Mouse (Mus musculus) liver, embryonic 14.5 days (tissue): ENCODE measurements around the gene Itpkb.

Source experiments
- CTCF ChIP-seq: IDR thresholded peaks from 2 replicates; pipeline ENCODE4 v1.5.1; 2016; ENCODE audit warnings: antibody characterized with exemption, low read depth, control low read depth
- EP300 ChIP-seq: IDR thresholded peaks from 2 replicates; pipeline ENCODE4 v1.6.1; 2016; ENCODE audit warnings: antibody characterized with exemption, low read depth

DNA sequence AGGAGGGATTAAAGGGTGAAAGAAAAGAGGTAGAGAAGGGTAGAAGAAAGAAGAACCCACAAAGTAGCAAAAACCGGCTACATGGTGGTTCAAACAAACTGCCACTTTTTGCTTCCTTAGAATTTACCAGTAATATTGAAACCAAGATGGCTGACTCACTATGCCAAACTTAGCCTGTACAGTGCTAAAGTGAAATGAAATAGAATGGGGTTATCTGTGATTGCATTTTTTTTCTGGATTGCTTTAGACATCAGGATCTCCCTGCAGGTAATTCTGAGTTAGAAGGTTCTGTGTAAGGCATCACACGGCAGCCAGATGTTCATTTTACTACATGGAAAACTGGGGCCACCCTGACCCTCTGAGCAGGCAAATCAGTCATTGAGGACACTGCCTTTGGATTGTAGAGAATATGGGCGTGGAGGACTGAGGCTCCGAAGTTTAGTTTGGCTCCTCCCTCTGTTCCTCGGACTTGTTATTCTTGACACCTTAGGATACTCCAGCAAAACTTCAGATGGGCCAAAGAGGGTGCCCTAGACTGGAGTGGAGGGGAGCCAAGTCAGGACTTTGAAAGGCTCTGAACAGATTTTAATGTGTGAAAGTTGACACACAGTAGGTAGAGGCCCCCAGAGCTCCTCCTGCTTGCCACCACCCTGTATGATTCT is 62.0 kb downstream of the Itpkb start:
- TF ChIP-seq CTCF (no peak), EP300 (no peak)
